Mouse (Mus musculus): ENCODE measurements around the gene Pm20d1. TPM values are rescaled to one million over a fixed set of nuclear protein-coding genes. Genes with fewer than 3 reads are reported as not detected.

Gene Pm20d1
- polyA plus RNA-seq, 1 experiment = 0.11 TPM

DNA sequence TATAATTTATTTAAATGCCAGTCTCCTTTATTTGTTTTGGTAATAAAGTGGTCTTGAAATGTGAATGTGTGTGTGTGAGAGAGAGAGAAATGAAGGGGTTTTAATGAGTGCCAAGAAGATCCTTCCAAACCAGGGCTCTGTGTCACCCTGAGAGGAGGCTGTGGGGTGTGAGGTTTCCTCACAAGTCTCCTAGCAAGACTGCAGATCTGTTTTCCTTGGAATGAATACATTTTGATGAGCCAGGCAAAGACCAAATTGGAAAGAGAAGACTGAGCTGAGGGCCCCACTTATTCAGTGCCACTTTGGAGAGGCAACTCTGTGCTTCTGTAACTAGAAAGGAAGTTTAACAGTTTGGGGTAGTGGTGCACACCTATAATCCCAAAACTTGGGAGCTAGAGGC, 25.7 kb upstream of the Pm20d1 start:
- no peaks in the 10 kb centered on the region for H3K36me3 ChIP-seq (ENCODE audit: control insufficient read depth, insufficient read depth, low read length)
- H3K4me3 ChIP-seq (ENCODE audit: extremely low read depth, insufficient read depth, insufficient read length) = no peak overlapping the region
- H3K4me1 ChIP-seq (ENCODE audit: control insufficient read depth, insufficient read depth, insufficient read length) = no peaks in the 10 kb centered on the region
- DNase-seq (ENCODE audit: low read depth in 1 of 2, low spot score in 2 of 2) = no peak
- TF ChIP-seq CTCF (IDR thresholded peaks at IDR 0.05; ENCODE audit: extremely low read depth, insufficient read depth, insufficient read length, insufficient replicate concordance) = no peak
- no peak for TF ChIP-seq POLR2A (IDR thresholded peaks at IDR 0.05; ENCODE audit: low read depth, low read length)
- H3K27me3 ChIP-seq (ENCODE audit: control insufficient read depth, insufficient read depth, low read length) = no peaks in the 10 kb centered on the region
- no peak overlapping the region for H3K27ac ChIP-seq (ENCODE audit: insufficient read depth, low read length)

DNA sequence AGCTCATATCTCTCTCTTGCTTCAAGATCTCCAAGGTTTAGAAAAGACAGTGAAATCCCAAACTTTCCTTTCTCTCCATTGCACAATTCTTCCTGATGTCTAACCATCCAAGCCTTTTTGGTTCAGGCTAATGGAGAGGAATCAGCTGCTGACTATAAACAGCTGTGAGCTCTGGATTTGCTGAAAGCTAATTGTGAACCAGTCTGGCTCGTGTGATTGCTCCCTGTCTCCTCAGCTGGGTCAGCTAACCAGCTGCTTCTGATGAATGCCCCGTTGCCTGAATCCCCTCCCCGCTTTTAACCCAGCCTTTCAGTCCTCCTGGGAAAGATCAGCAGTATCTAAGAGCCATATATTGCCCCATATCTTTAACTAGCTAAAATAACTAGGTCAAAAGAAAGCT, 2.6 kb upstream of the Pm20d1 start:
- H3K27me3 ChIP-seq (ENCODE audit: control insufficient read depth, insufficient read depth, low read length) = peaks cover 7% of the 10 kb centered on the region; the same call in 1 of the 2 replicates
- no peaks in the 10 kb centered on the region for H3K36me3 ChIP-seq (ENCODE audit: control insufficient read depth, insufficient read depth, low read length)
- H3K27ac ChIP-seq (ENCODE audit: insufficient read depth, low read length) = no peak overlapping the region
- no peaks in the 10 kb centered on the region for H3K4me1 ChIP-seq (ENCODE audit: control insufficient read depth, insufficient read depth, insufficient read length)
- no peak for TF ChIP-seq CTCF (IDR thresholded peaks at IDR 0.05; ENCODE audit: extremely low read depth, insufficient read depth, insufficient read length, insufficient replicate concordance)
- no peak for TF ChIP-seq POLR2A (IDR thresholded peaks at IDR 0.05; ENCODE audit: low read depth, low read length)
- no peak overlapping the region for H3K4me3 ChIP-seq (ENCODE audit: extremely low read depth, insufficient read depth, insufficient read length)
- DNase-seq (ENCODE audit: low read depth in 1 of 2, low spot score in 2 of 2) = no peak
- 75% methylated on average over 3 of the region's 3 CpGs for WGBS

DNA sequence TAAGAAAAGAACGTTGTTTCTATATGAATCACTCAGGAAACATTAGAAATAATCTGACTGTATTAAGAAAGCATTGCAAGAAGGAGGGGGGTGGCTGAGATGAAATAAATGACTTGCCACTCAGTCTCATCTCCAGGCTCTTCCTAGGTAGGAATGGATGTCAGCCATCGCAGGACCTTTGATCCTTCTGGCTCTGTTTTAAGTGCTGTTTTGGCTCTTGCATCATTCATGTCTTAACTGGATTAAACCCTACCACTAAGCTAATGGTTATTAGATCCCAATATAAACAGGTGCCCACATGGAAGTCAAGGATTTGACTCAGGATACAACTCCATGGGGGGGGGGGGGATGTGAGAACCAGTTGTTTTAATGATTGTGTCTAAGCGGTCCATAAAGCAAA, 2.0 kb upstream of the Pm20d1 start:
- 81% methylated on average over 3 of the region's 3 CpGs for WGBS
- Histone ChIP-seq H3K4me3 (ENCODE audit: extremely low read depth, insufficient read depth, insufficient read length) (no peak overlapping the region), H3K36me3 (ENCODE audit: control insufficient read depth, insufficient read depth, low read length) (no peaks in the 10 kb centered on the region), H3K4me1 (ENCODE audit: control insufficient read depth, insufficient read depth, insufficient read length) (peaks cover 1% of the 10 kb centered on the region; the same call in 1 of the 2 replicates), H3K27me3 (ENCODE audit: control insufficient read depth, insufficient read depth, low read length) (peaks cover 7% of the 10 kb centered on the region; the same call in 1 of the 2 replicates), H3K27ac (ENCODE audit: insufficient read depth, low read length) (no peak overlapping the region)
- TF ChIP-seq CTCF (IDR thresholded peaks at IDR 0.05; ENCODE audit: extremely low read depth, insufficient read depth, insufficient read length, insufficient replicate concordance) (no peak), POLR2A (IDR thresholded peaks at IDR 0.05; ENCODE audit: low read depth, low read length) (no peak)
- DNase-seq (ENCODE audit: low read depth in 1 of 2, low spot score in 2 of 2) = no peak

DNA sequence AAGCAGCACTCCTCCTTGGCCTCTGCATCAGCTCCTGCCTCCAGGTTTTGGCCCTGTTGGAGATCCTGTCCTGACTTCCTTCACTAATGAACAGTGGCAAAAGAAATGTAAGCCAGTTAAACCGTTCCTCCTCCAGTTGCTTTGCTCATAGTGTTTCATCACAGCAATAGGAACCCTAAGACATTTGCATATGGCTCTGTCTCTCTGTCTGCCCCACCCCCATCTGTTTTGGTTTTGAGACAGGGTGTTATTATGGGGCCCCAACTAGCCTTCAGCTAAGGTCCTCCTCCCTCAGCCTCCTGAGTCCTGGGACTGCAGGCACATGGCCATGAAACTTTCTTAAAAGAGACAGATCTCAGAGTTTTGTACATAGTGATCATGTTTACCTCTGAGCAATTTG, 2.8 kb downstream of the Pm20d1 start:
- DNase-seq (ENCODE audit: low read depth in 1 of 2, low spot score in 2 of 2) = no peak
- no peak for TF ChIP-seq POLR2A (IDR thresholded peaks at IDR 0.05; ENCODE audit: low read depth, low read length)
- no peak for TF ChIP-seq CTCF (IDR thresholded peaks at IDR 0.05; ENCODE audit: extremely low read depth, insufficient read depth, insufficient read length, insufficient replicate concordance)
- WGBS = 64% methylated on average over 1 of the region's 1 CpGs
- H3K27ac ChIP-seq (ENCODE audit: insufficient read depth, low read length) = no peak overlapping the region
- H3K4me3 ChIP-seq (ENCODE audit: extremely low read depth, insufficient read depth, insufficient read length) = no peak overlapping the region
- peaks cover 7% of the 10 kb centered on the region; the same call in 1 of the 2 replicates for H3K27me3 ChIP-seq (ENCODE audit: control insufficient read depth, insufficient read depth, low read length)
- H3K4me1 ChIP-seq (ENCODE audit: control insufficient read depth, insufficient read depth, insufficient read length) = peaks cover 1% of the 10 kb centered on the region; the same call in 1 of the 2 replicates
- no peaks in the 10 kb centered on the region for H3K36me3 ChIP-seq (ENCODE audit: control insufficient read depth, insufficient read depth, low read length)

DNA sequence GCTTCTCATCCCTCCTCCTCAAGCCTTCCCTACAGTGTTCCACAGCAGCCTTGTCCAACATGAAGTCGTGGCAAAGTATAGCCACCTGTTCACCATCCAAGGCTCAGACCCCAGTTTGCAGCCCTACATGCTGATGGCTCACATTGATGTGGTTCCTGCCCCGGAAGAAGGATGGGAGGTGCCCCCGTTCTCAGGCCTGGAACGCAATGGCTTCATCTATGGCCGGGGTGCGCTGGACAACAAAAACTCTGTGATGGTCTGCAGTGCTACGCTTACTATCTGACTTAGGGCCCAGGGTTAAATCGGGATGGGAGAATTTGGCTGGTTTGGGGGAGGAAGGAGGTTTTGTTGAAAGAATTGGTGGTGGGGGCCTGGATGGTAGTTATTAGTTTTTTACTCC, 3.9 kb downstream of the Pm20d1 start:
- no peak for DNase-seq (ENCODE audit: low read depth in 1 of 2, low spot score in 2 of 2)
- no peak overlapping the region for H3K4me3 ChIP-seq (ENCODE audit: extremely low read depth, insufficient read depth, insufficient read length)
- TF ChIP-seq CTCF (IDR thresholded peaks at IDR 0.05; ENCODE audit: extremely low read depth, insufficient read depth, insufficient read length, insufficient replicate concordance) (no peak), POLR2A (IDR thresholded peaks at IDR 0.05; ENCODE audit: low read depth, low read length) (no peak)
- 88% methylated on average over 8 of the region's 8 CpGs for WGBS
- H3K36me3 ChIP-seq (ENCODE audit: control insufficient read depth, insufficient read depth, low read length) = no peaks in the 10 kb centered on the region
- no peak overlapping the region for H3K27ac ChIP-seq (ENCODE audit: insufficient read depth, low read length)
- H3K4me1 ChIP-seq (ENCODE audit: control insufficient read depth, insufficient read depth, insufficient read length) = peaks cover 1% of the 10 kb centered on the region; the same call in 1 of the 2 replicates
- H3K27me3 ChIP-seq (ENCODE audit: control insufficient read depth, insufficient read depth, low read length) = peaks cover 7% of the 10 kb centered on the region; the same call in 1 of the 2 replicates

DNA sequence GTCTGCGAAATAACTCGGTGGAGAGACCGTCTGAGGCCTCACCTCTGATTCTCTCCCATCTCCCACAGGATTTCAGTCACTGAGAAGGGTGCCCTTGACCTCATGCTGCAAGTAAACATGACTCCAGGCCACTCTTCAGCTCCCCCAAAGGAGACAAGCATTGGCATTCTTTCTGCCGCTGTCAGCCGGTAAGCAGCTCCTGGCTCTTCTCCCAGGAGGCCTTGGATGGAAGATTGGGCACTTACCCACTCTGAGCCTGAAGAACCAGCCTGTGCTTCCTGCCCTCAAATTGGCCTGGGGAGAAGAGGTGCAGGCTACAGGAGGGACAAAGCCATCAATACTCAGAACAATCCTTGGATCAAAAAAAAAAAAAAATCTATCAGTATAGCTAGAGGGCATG, 5.5 kb downstream of the Pm20d1 start:
- no peak for TF ChIP-seq POLR2A (IDR thresholded peaks at IDR 0.05; ENCODE audit: low read depth, low read length)
- TF ChIP-seq CTCF (IDR thresholded peaks at IDR 0.05; ENCODE audit: extremely low read depth, insufficient read depth, insufficient read length, insufficient replicate concordance) = no peak
- Histone ChIP-seq H3K27ac (ENCODE audit: insufficient read depth, low read length) (no peak overlapping the region), H3K27me3 (ENCODE audit: control insufficient read depth, insufficient read depth, low read length) (0 out of 2 replicates have a peak, but pooled peaks cover 1% of the 10 kb centered on the region), H3K4me3 (ENCODE audit: extremely low read depth, insufficient read depth, insufficient read length) (no peak overlapping the region), H3K36me3 (ENCODE audit: control insufficient read depth, insufficient read depth, low read length) (no peaks in the 10 kb centered on the region), H3K4me1 (ENCODE audit: control insufficient read depth, insufficient read depth, insufficient read length) (peaks cover 1% of the 10 kb centered on the region; the same call in 1 of the 2 replicates)
- WGBS = 93% methylated on average over 5 of the region's 5 CpGs
- no peak for DNase-seq (ENCODE audit: low read depth in 1 of 2, low spot score in 2 of 2)

GRCm38 (mm10) chr1:131804166-131804565, 7.0 kb downstream of the Pm20d1 start:
- Histone ChIP-seq H3K36me3 (ENCODE audit: control insufficient read depth, insufficient read depth, low read length) (no peaks in the 10 kb centered on the region), H3K4me1 (ENCODE audit: control insufficient read depth, insufficient read depth, insufficient read length) (peaks cover 1% of the 10 kb centered on the region; the same call in 1 of the 2 replicates), H3K27me3 (ENCODE audit: control insufficient read depth, insufficient read depth, low read length) (no peaks in the 10 kb centered on the region), H3K4me3 (ENCODE audit: extremely low read depth, insufficient read depth, insufficient read length) (no peak overlapping the region), H3K27ac (ENCODE audit: insufficient read depth, low read length) (no peak overlapping the region)
- no peak for DNase-seq (ENCODE audit: low read depth in 1 of 2, low spot score in 2 of 2)
- 91% methylated on average over 3 of the region's 3 CpGs for WGBS
- no peak for TF ChIP-seq CTCF (IDR thresholded peaks at IDR 0.05; ENCODE audit: extremely low read depth, insufficient read depth, insufficient read length, insufficient replicate concordance)
- TF ChIP-seq POLR2A (IDR thresholded peaks at IDR 0.05; ENCODE audit: low read depth, low read length) = no peak

Data from spleen, adult 2 months (tissue).